Mouse (Mus musculus) C2C12 (cell line): ENCODE measurements around the gene Glyatl3.

Source experiments
- CTCF ChIP-seq: IDR thresholded peaks from one replicate; pipeline ENCODE4 v1.5.1; 2011; ENCODE audit not compliant: control insufficient read depth, insufficient read depth, insufficient read length
- FOSL1 ChIP-seq: IDR thresholded peaks from one replicate; pipeline ENCODE4 v1.8.0; 2011; ENCODE audit warnings: mild to moderate bottlenecking, low read length; ENCODE audit not compliant: poor library complexity, insufficient read depth, severe bottlenecking
- MAX ChIP-seq: IDR thresholded peaks from one replicate; pipeline ENCODE4 v1.6.1; 2011; ENCODE audit warnings: mild to moderate bottlenecking, control low read depth
- MYOD1 ChIP-seq: IDR thresholded peaks from one replicate; pipeline ENCODE4 v1.6.1; 2011; ENCODE audit warnings: low read depth; ENCODE audit not compliant: control insufficient read depth, insufficient read length
- MYOG ChIP-seq: IDR thresholded peaks from one replicate; pipeline ENCODE4 v1.6.1; 2011; ENCODE audit not compliant: control insufficient read depth, insufficient read length; ENCODE audit errors: extremely low read depth
- USF1 ChIP-seq: IDR thresholded peaks from one replicate; pipeline ENCODE4 v1.6.1; 2011; ENCODE audit warnings: low read depth, mild to moderate bottlenecking, control low read depth, moderate library complexity

DNA sequence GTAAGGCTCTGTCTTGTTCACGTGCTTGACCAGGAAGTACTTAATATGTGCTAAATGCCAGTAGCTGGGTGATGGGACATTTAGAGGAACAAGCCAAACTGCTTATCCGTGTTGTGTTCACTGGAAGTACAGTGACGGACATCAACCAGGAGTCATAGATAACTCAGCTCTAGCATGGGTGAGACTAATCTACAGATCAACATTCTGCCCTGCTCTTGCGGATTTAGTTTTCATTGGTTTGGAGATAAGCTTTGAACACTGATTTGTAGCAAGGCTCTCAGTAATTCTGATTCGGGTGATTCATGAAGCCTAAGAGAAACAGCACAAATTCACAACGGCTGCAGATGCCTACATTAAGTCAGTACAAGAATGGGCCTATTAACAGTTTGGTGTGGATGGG is 32.0 kb downstream of the Glyatl3 start:
- TF ChIP-seq MYOG = no peak
- no peak for TF ChIP-seq CTCF
- TF ChIP-seq USF1 = no peak
- TF ChIP-seq MAX = no peak
- no peak for TF ChIP-seq FOSL1
- no peak for TF ChIP-seq MYOD1
